Mouse (Mus musculus) WW6 (cell line): ENCODE measurements around the gene Spata25.
"Not testable (repeated sequence)": the region's sequence is repeated elsewhere in the genome, so short reads cannot be mapped to it uniquely, and the experiment has no call there.

ENCODE experiments used
- DNase-seq: peaks from one replicate; pipeline ENCODE4 v3.0.0-alpha.2; 2013; ENCODE audit warnings: low read depth, low spot score

Gene Spata25

DNA sequence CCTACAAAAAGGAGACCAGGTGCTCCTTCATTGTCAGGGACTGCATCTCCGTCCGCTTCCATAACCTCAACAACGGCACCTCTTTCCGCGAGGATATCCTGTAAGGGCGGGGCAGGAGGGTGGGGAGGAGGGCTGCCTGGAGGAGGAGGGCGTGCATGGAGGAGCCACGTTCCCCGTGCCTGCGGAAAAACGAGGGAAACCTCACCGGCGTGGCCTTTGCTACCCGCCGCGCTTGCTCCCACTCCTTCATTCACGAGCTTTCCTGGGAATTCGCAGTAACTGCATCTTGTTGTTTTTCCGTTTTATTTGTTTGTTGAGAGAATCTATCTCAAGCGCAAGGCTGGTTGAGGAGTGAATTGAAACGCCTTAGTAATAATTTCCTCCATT is 23.0 kb downstream of the Spata25 start:
- DNase-seq, result no peak

DNA sequence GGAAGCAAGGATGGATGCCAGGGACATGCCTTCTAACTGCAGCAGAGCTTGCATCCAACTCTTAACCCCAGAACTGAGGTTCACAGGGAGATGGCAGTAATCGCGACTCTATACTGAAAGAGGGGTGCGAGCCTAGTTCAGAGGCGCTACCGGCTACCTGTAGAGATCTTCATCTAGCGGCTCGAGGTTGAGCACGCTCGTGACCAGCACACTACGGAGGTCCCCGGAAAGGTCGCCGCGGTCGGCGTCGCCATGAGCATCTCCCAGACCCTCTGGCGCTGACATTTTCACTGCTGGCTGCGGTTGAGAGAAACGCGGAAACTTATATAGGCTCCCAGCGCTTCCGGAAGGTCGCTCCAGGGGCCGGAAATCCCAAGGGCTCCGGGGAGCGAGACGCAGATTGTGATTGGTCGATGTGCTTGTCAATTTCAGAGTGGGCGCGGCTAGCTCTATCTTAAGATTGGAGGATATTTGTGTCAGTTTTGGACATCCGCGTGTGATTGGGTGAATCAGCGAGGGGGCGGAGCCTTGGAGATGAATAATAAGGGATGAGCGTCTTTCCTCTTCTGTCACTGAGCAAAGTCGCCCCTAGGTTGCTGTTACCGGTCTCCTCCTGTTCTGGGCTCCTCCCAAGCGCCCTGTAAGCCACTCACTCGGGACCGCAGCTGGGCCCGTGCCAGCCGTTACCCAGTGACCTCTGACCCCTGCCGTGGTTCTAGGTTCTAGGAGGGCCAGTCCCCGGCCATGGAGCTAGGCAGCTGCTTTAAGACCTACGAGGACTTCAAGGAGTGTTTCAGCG is 23.6 kb downstream of the Spata25 start, which contains the start of the genes Acot8 and Zswim3:
TSS of gene Acot8 (minus strand) at position 350 of the 799 bp plus-strand sequence.
TSS of gene Zswim3 (plus strand) at position 566 of the 799 bp plus-strand sequence.
- DNase-seq, result peak; percentile 97

DNA sequence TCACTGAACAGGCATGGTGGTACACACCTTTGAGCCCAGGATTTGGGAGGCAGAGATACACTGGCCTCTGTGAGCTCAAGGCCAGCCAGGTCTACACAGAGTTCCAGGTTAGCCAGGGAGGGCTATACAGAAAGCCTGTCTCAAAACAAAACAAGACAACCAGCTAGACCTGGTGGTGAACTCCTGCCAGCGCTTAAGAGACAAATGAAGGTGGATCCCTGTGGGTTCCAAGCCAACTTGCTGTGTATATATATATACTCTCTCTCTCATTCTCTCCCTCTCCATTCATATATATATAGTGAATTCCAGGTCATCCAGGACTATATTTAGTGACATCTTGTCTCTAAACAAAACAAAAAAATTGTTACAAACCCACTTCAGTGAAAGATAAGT is 24.4 kb downstream of the Spata25 start:
- DNase-seq, result no peak

DNA sequence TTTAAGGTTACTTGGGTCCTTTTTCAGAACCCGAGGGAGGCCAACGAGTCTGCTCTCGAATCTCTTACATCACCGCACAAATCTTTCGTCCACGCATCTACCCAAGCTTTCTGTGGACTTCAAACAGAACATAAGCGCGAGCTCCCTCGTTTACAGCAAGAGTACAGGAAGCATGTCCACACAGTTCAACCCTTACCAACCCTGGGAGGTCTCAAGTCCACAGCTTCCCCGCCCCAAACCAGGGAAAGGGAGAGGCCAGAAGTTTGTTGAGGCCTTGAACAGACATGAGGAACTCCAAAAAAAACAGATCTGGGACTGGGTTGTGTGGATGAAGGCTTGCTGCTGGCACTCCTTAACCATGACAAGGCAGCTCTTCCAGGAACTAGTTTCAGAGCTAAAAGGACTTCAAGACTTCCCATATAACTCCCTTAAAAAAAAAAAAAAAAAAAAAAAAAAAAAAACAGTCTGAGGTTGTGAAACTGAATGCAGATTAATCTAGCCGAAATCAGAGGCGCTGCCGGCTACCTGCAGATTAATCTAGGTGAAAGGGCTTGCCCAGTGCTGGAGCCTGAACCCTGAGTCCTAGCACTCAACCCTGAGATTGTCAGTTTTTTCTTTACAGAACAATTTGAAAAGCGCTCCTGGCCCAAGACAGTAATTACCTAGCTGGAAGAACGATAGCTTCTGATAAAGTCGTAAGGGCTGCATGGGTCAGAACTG is 25.0 kb downstream of the Spata25 start:
- no peak for DNase-seq

DNA sequence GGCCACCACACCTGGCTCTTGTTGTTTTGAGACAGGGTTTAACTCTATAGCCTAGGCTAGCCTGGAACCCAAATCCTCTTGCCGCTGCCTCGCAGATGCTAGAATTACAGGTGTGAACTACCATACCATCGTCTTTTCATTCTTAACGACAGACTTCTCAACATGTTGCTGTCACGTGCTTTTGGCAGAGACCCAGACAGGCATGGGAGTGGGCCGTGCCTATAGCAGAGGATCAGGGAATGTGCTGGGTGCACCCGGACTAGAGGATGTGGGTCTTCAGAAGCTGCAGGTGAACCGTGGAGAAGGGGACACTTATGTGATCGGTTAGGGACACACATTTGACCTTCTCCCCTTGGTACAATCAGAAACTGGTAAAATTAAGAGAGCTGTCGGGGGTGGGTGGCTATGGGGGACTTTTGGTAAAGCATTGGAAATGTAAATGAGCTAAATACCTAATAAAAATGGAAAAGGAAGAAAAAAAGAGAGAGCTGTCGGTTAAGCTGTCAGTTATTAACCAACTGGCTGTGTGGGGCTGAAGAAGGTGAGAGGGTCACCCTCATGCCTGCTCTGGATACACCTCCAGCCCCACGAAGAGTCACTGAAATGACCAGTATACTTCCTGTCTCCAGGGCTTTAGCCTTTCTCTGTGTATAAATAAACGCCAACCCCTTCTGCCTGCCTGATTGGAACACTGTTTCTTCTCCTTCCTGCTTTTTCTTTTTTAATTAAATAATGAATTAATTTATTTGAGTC is 27.9 kb downstream of the Spata25 start:
- DNase-seq, result no peak

DNA sequence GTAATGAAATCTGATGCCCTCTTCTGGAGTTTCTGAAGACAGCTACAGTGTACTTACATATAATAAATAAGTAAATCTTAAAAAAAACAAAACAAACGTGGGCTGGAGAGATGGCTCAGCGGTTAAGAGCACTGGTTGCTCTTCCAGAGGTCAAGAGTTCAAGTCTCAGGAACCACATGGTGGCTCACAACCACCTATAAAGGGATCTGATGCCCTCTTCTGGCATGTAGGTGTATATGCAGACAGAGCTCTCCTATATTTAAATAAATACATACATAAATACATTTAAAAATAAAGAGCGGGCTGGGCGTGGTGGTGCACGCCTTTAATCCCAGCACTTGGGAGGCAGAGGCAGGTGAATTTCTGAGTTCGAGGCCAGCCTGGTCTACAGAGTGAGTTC is 29.8 kb downstream of the Spata25 start:
- DNase-seq, result not testable (repeated sequence)

DNA sequence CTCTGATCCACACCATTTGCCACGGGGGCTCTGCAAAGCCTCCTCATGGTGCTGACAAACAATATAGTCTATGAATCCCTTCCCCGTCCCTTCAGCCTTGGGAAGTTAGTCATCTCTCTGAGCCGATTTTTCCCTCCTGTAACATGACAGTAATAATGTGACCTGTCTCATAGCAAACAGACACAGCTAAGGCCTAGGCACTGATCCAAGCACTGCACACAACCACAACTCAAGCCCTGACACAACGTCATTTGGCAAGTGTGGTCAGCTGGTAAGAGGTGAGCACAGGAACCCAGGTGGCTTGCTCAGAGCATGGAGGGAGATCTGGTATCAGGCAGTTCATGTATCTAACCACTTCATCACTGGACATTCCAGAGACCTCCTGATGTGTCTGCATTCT is 32.5 kb downstream of the Spata25 start:
- no peak for DNase-seq

DNA sequence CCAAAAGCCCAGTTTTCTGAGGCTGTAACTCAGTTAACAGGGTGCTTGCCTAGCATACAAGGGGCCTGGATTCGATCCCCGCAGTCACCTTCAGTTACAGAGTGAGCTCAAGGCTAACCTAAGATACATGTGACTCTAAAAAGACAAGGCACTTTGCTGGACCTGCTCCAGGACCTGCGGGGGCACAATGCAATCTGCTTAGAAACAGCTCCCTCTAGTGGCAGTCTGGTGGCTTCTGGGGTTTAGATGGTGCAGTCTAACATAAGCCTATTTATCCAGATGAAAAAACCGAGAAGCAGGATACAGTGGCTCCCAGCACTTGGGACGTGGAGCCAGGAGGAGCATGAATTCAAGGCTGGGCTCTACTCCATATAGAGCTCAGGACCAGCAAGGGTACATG is 34.0 kb downstream of the Spata25 start:
- DNase-seq, result peak; percentile 64

DNA sequence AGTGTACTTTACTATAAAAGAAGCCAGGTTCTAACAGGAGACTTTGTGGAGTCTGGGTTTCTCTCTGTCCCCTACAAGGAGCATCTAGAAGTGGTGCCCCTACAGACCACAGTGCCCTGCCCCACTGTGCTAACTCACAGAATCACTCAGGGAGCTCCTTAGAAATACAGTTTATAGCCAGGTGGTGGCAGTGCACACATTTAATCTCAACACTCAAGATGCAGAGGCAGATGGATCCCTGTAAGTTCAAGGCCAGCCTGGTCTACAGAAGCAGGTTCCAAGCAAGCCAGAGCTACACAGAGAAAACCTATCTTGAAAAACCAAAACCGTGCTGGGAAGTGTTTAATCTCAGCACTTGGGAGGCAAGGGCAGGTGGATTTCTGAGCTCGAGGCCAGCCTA is 34.6 kb downstream of the Spata25 start:
- DNase-seq, result no peak

DNA sequence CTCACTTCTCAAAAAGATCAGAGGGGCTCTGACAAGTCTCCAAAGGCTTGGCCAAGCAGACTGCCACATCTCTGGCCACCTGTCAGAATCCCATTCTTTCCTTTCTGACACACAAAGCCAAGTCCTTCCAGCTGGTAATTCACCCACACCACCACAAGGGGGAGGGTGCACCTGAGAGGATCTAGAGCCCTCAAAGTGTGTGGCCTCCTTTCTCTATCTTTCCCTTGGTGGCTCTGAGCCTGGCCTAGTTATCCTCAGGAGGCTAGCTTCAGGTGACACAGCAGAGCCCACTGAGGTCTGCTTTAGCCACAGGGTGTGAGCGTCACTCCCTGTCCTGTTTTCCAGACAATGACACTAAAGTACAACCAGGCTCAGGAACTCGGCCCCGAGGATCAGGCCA is 35.1 kb downstream of the Spata25 start:
- DNase-seq, result peak; percentile 71

DNA sequence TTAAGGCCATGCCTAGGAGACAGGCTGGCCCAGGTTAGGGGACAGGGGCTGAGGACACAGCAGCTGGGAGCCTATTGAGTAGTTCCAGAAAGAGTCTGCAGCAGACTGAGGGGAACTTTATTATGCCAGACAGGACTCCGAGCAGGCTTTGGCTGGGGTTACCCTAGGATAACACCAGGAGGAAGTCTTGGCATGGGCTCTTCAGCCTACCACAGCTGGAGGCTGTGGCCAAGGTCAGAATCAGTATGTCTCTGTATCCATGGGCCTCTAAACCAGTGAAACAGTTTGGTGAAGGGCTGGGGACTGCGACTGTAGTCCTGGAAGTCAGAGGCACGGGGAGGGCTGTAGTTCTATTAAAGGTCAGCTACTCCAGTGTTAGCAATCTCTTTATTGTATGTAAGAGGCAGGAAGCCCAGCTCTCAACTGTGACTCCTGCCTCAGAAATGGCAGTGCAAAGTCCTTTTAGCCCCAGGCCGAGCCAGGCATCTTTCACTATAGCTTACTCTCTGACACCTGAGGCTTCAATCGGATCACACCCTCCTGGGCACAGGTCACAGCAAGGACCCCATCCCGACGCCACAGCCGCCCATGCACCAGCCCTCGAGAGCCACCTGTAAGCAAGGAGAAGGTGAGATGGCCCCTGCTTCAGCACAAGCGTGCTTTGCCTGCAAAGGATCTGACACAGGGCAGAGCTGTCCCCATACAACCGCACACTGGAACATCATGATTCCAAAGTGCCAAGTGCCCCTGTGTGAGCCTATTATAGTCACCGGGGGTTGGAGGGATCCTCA is 35.7 kb downstream of the Spata25 start:
- no peak for DNase-seq

DNA sequence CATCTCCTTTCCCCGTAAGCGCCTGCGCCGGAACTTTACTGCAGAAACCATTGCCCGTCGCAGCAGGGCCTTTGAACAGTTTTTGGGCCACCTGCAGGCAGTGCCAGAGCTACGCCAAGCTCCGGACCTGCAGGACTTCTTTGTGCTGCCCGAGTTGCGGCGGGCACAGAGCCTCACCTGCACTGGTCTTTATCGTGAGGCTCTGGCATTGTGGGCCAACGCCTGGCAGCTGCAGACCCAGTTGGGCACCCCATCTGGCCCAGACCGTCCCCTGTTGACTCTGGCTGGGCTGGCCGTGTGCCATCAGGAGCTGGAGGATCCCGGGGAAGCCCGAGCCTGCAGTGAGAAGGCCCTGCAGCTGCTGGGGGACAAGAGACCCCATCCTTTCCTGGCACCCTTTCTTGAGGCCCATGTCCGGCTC is 36.5 kb downstream of the Spata25 start:
- DNase-seq, result no peak

DNA sequence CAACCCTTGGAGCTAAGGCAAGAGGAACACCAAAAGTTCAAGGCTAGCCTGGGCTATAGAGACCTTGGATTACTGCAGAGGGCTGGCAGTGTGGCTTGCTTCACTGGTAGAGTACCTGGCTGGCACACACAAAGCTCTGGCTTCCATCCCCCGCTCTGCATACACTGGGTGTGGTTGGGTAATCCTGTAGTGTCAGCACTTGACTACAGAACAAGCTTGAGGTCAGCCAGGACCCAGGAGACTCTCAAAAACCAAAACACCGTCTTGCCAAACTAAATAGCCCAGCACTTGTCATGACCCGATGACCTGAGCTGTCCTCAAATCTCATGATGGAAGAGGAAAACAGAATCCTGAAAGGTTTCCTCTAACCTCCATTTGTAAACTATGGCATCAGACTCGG is 37.9 kb downstream of the Spata25 start:
- DNase-seq, result no peak

DNA sequence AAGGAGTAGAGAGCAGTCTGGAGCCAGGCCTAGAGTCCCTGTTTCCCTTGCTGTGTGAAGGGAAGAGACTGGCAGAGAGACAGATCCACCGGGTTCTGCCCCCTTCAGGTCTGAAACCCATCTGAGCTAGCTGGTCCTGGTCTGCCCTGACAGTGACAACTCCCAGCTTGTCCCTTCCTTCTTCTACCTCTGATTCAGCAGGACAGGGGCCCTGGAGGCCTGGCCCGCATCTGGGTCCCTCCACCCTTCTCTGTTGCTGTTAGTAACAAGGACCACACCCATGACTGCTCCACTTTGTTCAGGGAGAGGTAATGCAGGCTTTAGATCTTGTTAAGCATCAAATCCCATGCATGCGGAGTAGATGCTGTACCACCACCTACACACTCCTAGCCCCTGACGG is 39.9 kb downstream of the Spata25 start:
- DNase-seq, result no peak

DNA sequence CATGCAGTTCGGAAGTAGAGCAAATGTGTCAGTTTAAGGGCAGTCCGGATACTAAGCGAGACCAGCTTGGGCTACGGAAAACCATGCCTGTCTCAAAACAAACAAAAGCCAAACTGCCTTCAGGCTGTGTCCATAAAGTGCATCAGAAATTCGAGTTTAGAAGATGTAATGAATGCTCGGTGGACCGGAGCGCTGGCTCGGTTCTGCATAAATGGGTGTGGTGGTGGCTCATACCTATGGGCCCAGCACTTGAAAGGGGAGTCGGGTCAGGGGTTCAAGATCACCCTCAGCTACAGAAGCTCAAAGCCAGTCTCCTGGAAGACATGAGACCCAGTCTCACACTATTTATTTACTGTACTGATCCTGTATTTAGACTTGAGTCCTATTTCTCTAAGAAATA is 40.6 kb downstream of the Spata25 start:
- DNase-seq, result no peak

DNA sequence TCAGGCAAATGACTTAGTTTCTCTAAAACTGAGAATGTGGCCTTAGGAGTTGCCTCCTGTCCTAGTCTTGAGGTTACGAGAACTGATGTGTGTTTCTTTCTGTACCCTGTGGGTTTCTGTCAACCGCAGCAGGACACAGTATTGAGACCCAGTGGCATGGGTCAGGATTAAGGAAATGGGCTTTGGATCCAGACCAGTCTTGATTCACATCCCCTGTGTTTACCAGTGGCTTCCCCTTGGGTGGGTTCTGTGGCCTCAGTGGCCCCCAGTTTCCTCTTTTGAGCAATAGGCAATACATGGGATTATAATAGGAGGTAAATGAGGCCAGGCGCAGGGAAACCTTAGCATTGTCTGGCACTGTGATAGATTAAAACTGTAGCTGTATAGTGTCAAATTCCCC is 41.3 kb downstream of the Spata25 start:
- DNase-seq, result no peak

DNA sequence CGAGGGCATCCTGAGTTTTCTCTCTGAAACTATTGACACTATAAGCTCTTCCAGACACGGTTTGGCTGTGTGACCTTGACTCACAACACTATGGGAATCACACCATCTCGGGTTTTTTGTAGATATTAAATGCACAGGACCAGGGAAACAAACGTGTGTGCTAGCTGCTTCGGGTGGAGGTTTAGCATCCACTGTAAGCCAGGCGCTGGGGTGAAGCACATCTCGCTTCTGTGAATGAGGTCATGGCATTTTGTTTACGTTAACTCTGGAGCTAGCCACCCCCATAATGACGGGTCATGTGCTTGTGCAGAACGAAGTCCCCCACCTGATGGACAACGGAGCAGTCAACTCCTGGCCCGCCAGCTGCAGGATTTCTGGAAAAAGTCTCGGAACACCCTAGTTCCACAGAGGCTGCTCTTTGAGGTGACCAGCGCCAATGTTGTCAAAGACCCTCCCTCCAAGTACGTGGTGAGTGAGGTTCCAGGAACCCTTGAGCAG is 41.9 kb downstream of the Spata25 start:
- DNase-seq, result no peak

DNA sequence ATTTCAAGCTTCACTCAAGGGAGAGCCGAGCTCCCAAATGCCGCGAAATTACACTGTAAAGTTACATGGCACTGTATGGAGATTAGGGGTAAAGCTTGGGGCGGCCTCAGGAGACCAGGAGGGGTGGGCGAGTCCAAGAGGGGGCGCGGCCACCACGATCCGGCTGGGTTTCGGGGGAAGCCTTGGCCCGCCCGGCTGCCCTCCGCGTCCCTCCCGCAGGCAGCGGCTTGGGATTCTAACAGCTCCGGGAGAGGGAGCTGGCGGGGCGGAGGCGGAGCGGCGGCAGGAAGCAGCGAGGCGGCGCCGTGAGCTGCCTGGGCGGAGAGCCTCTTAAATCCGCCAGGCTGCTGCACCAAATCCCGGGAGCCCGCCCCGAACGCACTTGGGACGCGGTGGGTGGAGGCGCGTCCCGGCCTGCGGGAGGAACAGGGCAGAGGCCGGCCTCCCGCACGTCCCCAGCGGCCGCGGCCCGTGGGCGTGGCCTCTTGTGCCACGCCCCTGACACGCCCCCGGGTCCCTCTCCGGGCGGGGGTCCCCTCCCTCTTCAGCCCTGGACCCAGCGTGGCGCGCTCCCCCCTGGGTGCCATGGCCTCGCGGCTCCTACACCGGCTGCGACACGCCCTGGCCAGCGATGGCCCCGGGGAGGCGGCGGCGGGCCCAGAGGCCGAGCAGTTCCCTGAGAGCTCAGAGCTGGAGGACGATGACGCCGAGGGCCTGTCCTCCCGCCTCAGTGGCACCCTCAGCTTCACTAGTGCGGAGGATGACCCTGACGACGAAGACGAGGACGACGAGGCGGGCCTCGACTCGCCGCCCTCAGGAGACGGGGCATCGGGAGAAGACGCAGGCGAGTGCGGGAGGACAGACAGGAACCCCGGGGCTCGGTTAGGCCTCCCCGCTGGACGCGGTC is 42.6 kb downstream of the Spata25 start, which contains the start of gene Snx21:
TSS of gene Snx21 (plus strand) at position 343 of the 907 bp plus-strand sequence.
- DNase-seq, result no peak

DNA sequence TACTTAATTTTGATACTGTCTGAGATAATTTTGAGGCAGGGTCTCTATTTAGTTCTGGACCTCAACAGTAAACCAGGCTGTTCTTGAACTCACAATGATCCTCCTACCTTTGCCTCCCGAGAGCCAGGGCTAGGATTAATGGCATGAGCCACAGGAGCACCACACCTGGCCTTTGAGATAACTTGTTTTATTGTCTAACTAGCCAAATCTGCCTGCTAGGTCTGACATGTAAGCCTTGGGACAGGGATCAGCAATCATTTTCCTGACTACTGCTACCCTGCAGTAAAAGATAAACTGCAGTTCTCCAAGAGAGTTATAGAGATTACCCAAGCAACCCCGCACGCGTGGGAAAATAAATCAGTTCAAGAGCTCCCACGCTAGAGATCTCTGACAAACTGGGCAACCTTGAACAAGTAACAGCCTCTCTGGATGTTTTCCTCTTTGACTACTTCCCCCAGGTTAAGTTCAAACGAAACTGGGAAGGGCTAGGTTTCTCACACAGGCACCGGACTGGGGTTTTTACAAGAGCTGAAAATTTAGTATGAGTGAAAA is 43.4 kb downstream of the Spata25 start:
- no peak for DNase-seq
